Mouse (Mus musculus) MEL (cell line): Measurements from ENCODE around the gene 4933416C03Rik.

Experiments
- CHD2 ChIP-seq: IDR thresholded peaks from 2 replicates; pipeline ENCODE4 v1.6.1; 2011; ENCODE audit warnings: low read length, improper control_type of control experiment
- CTCF ChIP-seq, 3 experiments: IDR thresholded peaks in 2 of 3; conservative IDR thresholded peaks in 1 of 3; 2 replicates each; pipeline ENCODE4 v1.5.1; 2011 to 2012; ENCODE audit warnings: low read length in 3 of 3, low read depth in 2 of 3, mild to moderate bottlenecking in 2 of 3, improper control_type of control experiment in 1 of 3, inconsistent platforms in 1 of 3, mixed read lengths in 1 of 3, moderate library complexity in 1 of 3; ENCODE audit not compliant: control insufficient read depth in 1 of 3, insufficient read depth in 1 of 3, poor library complexity in 1 of 3, severe bottlenecking in 1 of 3
- E2F4 ChIP-seq: IDR thresholded peaks from 2 replicates; pipeline ENCODE4 v1.6.1; 2011; ENCODE audit warnings: low read depth, low read length, improper control_type of control experiment, borderline replicate concordance
- GATA1 ChIP-seq: IDR thresholded peaks from 2 replicates; pipeline ENCODE4 v1.6.1; 2011; ENCODE audit warnings: low read depth, low read length, improper control_type of control experiment
- NELFE ChIP-seq: IDR thresholded peaks from 2 replicates; pipeline ENCODE4 v1.6.1; 2011; ENCODE audit warnings: low read depth, low read length, improper control_type of control experiment
- POLR2A ChIP-seq, 2 experiments: IDR thresholded peaks; 2 replicates each; pipeline ENCODE4 v1.6.1; 2011 to 2012; ENCODE audit warnings: low read length in 2 of 2, mild to moderate bottlenecking in 2 of 2, control low read depth in 1 of 2, improper control_type of control experiment in 1 of 2, low read depth in 1 of 2, moderate library complexity in 1 of 2; ENCODE audit not compliant: control insufficient read depth in 1 of 2, insufficient read depth in 1 of 2, poor library complexity in 1 of 2
- RCOR1 ChIP-seq: IDR thresholded peaks from 2 replicates; pipeline ENCODE4 v1.6.1; 2012; ENCODE audit warnings: low read depth, mild to moderate bottlenecking, inconsistent platforms, low read length, improper control_type of control experiment
- USF1 ChIP-seq: IDR thresholded peaks from 2 replicates; pipeline ENCODE4 v1.6.1; 2014; ENCODE audit warnings: low read depth, mild to moderate bottlenecking, inconsistent platforms, low read length, improper control_type of control experiment, moderate library complexity

- no peak for TF ChIP-seq CTCF (IDR thresholded peaks at IDR 0.05 in 2 of 3, conservative IDR thresholded peaks at IDR 0.05 in 1 of 3; ENCODE audit: control insufficient read depth in 1 of 3, insufficient read depth in 1 of 3, low read depth in 2 of 3, low read length in 3 of 3, poor library complexity in 1 of 3, severe bottlenecking in 1 of 3)
- no peak for TF ChIP-seq E2F4
- TF ChIP-seq GATA1, result no peak
- TF ChIP-seq CHD2, result no peak
- TF ChIP-seq RCOR1, result no peak
- TF ChIP-seq USF1, result no peak
- no peak for TF ChIP-seq NELFE
- no peak for TF ChIP-seq POLR2A (IDR thresholded peaks at IDR 0.05; ENCODE audit: control insufficient read depth in 1 of 2, insufficient read depth in 1 of 2, low read depth in 1 of 2, low read length in 2 of 2, poor library complexity in 1 of 2)
Measured at GRCm38 (mm10) chr10:116108176-116108575, 5.5 kb downstream of the 4933416C03Rik start.
